Mouse (Mus musculus) heart, postnatal 4 days (tissue): ENCODE measurements at regions not wholly inside any gene's neighbourhood (a gene's known extent, or its start where the extent isn't known, plus 50 kb on each side); places are given as distances from the start of the nearest gene placed in this dataset.

Source experiments
- DNase-seq: peaks from one replicate; pipeline ENCODE4 v3.0.0; 2021

GRCm38 (mm10) chr10:45763160-45763955 is 185.7 kb downstream of the Hace1 start:
- no peak for DNase-seq

GRCm38 (mm10) chr10:45779720-45780119 is 202.1 kb downstream of the Hace1 start:
- no peak for DNase-seq

- no peak for DNase-seq
Observed at GRCm38 (mm10) chr10:45783026-45783425, 205.4 kb downstream of the Hace1 start.

GRCm38 (mm10) chr10:45783461-45784149 is 206.0 kb downstream of the Hace1 start:
- DNase-seq: no peak

GRCm38 (mm10) chr10:45784150-45784479 is 206.5 kb downstream of the Hace1 start:
- DNase-seq: no peak

- no peak for DNase-seq
Observed at GRCm38 (mm10) chr10:45784575-45784974, 206.9 kb downstream of the Hace1 start.

- DNase-seq: no peak
Observed at GRCm38 (mm10) chr10:45788356-45788755, 210.7 kb downstream of the Hace1 start.

- DNase-seq: no peak
Observed at GRCm38 (mm10) chr10:45795582-45795981, 218.0 kb downstream of the Hace1 start.

- DNase-seq: peak; percentile 65
Observed at GRCm38 (mm10) chr10:45800070-45800851, 222.6 kb downstream of the Hace1 start.

GRCm38 (mm10) chr10:45801463-45801862 is 223.8 kb downstream of the Hace1 start:
- no peak for DNase-seq

GRCm38 (mm10) chr10:45806984-45807827 is 229.6 kb downstream of the Hace1 start:
- no peak for DNase-seq

- peak; percentile 43 for DNase-seq
Observed at GRCm38 (mm10) chr10:45811882-45812281, 234.3 kb downstream of the Hace1 start.

- DNase-seq: no peak
Observed at GRCm38 (mm10) chr10:45813804-45814203, 236.2 kb downstream of the Hace1 start.

- no peak for DNase-seq
Observed at GRCm38 (mm10) chr10:45816679-45817078, 239.1 kb downstream of the Hace1 start.

- DNase-seq: no peak
Observed at GRCm38 (mm10) chr10:45820986-45821655, 243.5 kb downstream of the Hace1 start.

GRCm38 (mm10) chr10:45822251-45822650 is 244.6 kb downstream of the Hace1 start:
- no peak for DNase-seq

- DNase-seq: no peak
Observed at GRCm38 (mm10) chr10:45823612-45824011, 246.0 kb downstream of the Hace1 start.

GRCm38 (mm10) chr10:45848654-45849053 is 271.0 kb downstream of the Hace1 start:
- DNase-seq: no peak

GRCm38 (mm10) chr10:45849841-45850240 is 272.2 kb downstream of the Hace1 start:
- no peak for DNase-seq

- peak; percentile 8 for DNase-seq
Observed at GRCm38 (mm10) chr10:45850625-45851024, 273.0 kb downstream of the Hace1 start.

GRCm38 (mm10) chr10:45852688-45853087 is 275.1 kb downstream of the Hace1 start:
- DNase-seq: no peak

- DNase-seq: no peak
Observed at GRCm38 (mm10) chr10:45855514-45855913, 277.9 kb downstream of the Hace1 start.
